Mouse (Mus musculus): ENCODE measurements around the gene Ptch1.

DNA sequence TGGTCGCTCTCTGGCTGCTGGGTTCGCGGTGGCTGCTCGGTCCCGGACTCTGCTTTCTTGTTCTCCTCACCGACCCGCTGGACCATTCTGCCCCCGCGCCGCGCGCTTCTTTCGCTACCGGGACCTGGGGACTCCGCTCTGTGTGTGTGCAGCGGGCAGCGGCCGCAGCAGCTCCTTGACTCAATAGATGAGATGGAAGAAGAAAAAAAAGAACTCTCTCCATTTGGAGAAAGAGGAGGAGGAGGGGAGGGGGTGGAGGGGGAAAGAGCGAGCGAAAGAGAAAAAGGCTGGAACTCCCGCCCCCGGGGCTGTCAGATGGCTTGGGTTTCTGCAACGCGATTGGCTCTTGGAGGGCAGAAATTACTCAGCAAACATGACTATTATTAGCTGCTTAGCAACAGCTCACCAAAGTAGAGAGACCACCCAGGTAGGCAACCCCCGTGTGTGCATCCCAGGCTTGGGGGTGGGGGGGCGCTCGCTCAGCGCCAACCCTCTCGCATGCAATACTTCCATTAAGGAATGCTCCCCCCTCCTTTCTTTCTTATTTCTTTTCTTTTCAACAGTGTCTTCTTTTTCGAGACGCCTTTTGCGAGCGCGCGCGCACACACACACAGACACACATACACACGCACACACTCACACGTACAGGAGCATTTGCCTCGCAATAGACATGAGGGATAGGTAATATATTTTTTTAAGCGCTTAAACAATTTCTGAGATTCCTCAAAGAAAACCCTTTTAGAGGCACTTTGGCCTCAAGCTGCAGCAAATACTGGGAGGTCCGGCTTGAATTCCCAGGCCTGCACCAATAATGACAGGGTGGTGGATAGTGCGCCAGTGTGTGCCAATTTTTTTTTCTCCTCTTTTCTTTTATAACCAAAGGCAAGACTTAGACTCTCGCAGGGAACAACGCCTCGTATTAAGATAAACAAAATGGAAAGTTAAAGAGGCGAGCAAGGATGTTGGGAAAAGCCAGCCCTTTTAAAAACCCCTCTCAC lies 7.1 kb downstream of the Ptch1 start:
- TF ChIP-seq CTCF (IDR thresholded peaks at IDR 0.05; ENCODE audit: low read depth): no peak
- no peak for TF ChIP-seq EP300 (IDR thresholded peaks at IDR 0.05; ENCODE audit: low read depth)
